Mouse (Mus musculus) hindbrain, postnatal 0 days (tissue): ENCODE data around the gene Wdr17. TPM values are rescaled to one million over a fixed set of nuclear protein-coding genes. Genes with fewer than 3 reads are reported as not detected.

Source experiments
- ATAC-seq: fragments of 200-750 bp; cut with Nextera tagmentation; 2 replicates; pipeline ENCODE4 v1.8.0; 2017; ENCODE audit warnings: mild to moderate bottlenecking, moderate TSS enrichment, moderate library complexity
- DNase-seq: peaks from one replicate; pipeline ENCODE4 v3.0.0-alpha.2; 2015; ENCODE audit warnings: low spot score
- H3K27ac ChIP-seq: fragments of 300-500 bp; sonication (generic); 2 replicates; pipeline ENCODE4 v1.5.1; 2014; ENCODE audit warnings: mild to moderate bottlenecking
- H3K27me3 ChIP-seq: fragments of 300-500 bp; sonication (generic); 2 replicates; pipeline ENCODE4 v1.6.1; 2014; ENCODE audit warnings: low read length, mixed read lengths; ENCODE audit not compliant: insufficient read depth
- H3K36me3 ChIP-seq: fragments of 300-500 bp; sonication (generic); 2 replicates; pipeline ENCODE4 v1.6.1; 2014; ENCODE audit warnings: low read length, mixed read lengths; ENCODE audit not compliant: insufficient read depth
- H3K4me1 ChIP-seq: fragments of 300-500 bp; sonication (generic); 2 replicates; pipeline ENCODE4 v1.6.1; 2014; ENCODE audit warnings: antibody characterized with exemption, low read length, mixed read lengths; ENCODE audit not compliant: insufficient read depth
- H3K4me2 ChIP-seq: fragments of 300-500 bp; sonication (generic); 2 replicates; pipeline ENCODE4 v1.6.1; 2014; ENCODE audit warnings: low read depth, mild to moderate bottlenecking, low read length, moderate library complexity, mixed read lengths
- H3K4me3 ChIP-seq: fragments of 300-500 bp; sonication (generic); 2 replicates; pipeline ENCODE4 v1.5.1; 2014; ENCODE audit warnings: low read length
- H3K9ac ChIP-seq: fragments of 300-500 bp; sonication (generic); replicated peaks from 2 replicates; pipeline ENCODE4 v1.6.1; 2014; ENCODE audit warnings: mild to moderate bottlenecking, low read length, moderate library complexity, mixed read lengths
- H3K9me3 ChIP-seq: fragments of 300-500 bp; sonication (generic); 2 replicates; pipeline ENCODE4 v1.6.1; 2016; ENCODE audit warnings: low read length, mixed read lengths
- CTCF ChIP-seq: IDR thresholded peaks from 2 replicates; pipeline ENCODE4 v1.5.1; 2016; ENCODE audit warnings: antibody characterized with exemption, control low read depth, low read depth
- WGBS: fragments of 180-500 bp; shearing (Covaris S2); extraction: QIAGEN DNeasy Blood & Tissue Kit; methylation state at CpG from one replicate; pipeline ENCODE4 v1.1.7; 2014; 5-methylcytosine and 5-hydroxymethylcytosine counted together
- polyA plus RNA-seq: library from polyadenylated mRNA; unstranded; fragments of >200 nt; fragmentation: Nextera tagmentation; extraction: Ambion mirVana; gene quantifications from 2 replicates; pipeline ENCODE4 v1.2.1, GENCODE M21; 2015
- total RNA-seq: library from RNA; depleted of rRNA; stranded (reverse); fragments of >200 nt; gene quantifications from 2 replicates; pipeline ENCODE4 v1.2.3, GENCODE M21; 2014

The Wdr17 gene
- total and polyA plus RNA-seq, 2 experiments from 2014 or later, result 9.1 to 11.7 TPM

GRCm38 (mm10) chr8:54792699-54793061 is 94.3 kb downstream of the Wdr17 start:
- no peak for TF ChIP-seq CTCF
- H3K9me3 ChIP-seq, result no peaks in the 10 kb centered on the region
- ATAC-seq (no peak), DNase-seq (peak; percentile 15)
- H3K4me3 ChIP-seq, result no peak overlapping the region
- H3K9ac ChIP-seq, result no peak overlapping the region
- H3K4me1 ChIP-seq, result no peaks in the 10 kb centered on the region
- H3K4me2 ChIP-seq, result no peak overlapping the region
- no peaks in the 10 kb centered on the region for H3K27me3 ChIP-seq
- H3K36me3 ChIP-seq, result no peaks in the 10 kb centered on the region
- no peak overlapping the region for H3K27ac ChIP-seq
- WGBS, result 56% methylated on average over 2 of the region's 2 CpGs

GRCm38 (mm10) chr8:54791858-54792698 is 94.9 kb downstream of the Wdr17 start:
- no peak overlapping the region for H3K4me3 ChIP-seq
- no peak overlapping the region for H3K27ac ChIP-seq
- H3K27me3 ChIP-seq, result no peaks in the 10 kb centered on the region
- TF ChIP-seq CTCF, result no peak
- ATAC-seq, result peak; percentile 90
- no peak overlapping the region for H3K9ac ChIP-seq
- peak; percentile 41 for DNase-seq
- H3K4me1 ChIP-seq, result no peaks in the 10 kb centered on the region
- H3K9me3 ChIP-seq, result no peaks in the 10 kb centered on the region
- no peak overlapping the region for H3K4me2 ChIP-seq
- 39% methylated on average over 2 of the region's 2 CpGs for WGBS
- H3K36me3 ChIP-seq, result no peaks in the 10 kb centered on the region

- Histone ChIP-seq H3K27ac (peak overlapping the region; percentile 66), H3K9ac (peak overlapping the region; percentile 48), H3K9me3 (no peaks in the 10 kb centered on the region), H3K4me2 (peak overlapping the region; percentile 97), H3K4me1 (no peaks in the 10 kb centered on the region), H3K36me3 (no peaks in the 10 kb centered on the region), H3K4me3 (peak overlapping the region; percentile 43), H3K27me3 (no peaks in the 10 kb centered on the region)
- 6% methylated on average over 16 of the region's 16 CpGs for WGBS
- peak; percentile 83 for DNase-seq
- no peak for TF ChIP-seq CTCF
- ATAC-seq, result peak; percentile 93
These were observed 106.6 kb downstream of the Wdr17 start for GRCm38 (mm10) chr8:54780134-54780942.

- no peaks in the 10 kb centered on the region for H3K9me3 ChIP-seq
- no peaks in the 10 kb centered on the region for H3K36me3 ChIP-seq
- H3K27me3 ChIP-seq, result no peaks in the 10 kb centered on the region
- DNase-seq (peak; percentile 55), ATAC-seq (peak; percentile 61)
- peak overlapping the region; percentile 43 for H3K4me3 ChIP-seq
- H3K4me2 ChIP-seq, result peak overlapping the region; percentile 97
- H3K9ac ChIP-seq, result peak overlapping the region; percentile 48
- peak overlapping the region; percentile 66; the same call in 1 of the 2 replicates for H3K27ac ChIP-seq
- no peaks in the 10 kb centered on the region for H3K4me1 ChIP-seq
- under 1% methylated on average over 23 of the region's 23 CpGs for WGBS
- TF ChIP-seq CTCF, result no peak
These were observed 107.5 kb downstream of the Wdr17 start for GRCm38 (mm10) chr8:54779317-54780133.

GRCm38 (mm10) chr8:54777012-54777411 is 110.0 kb downstream of the Wdr17 start:
- H3K9ac ChIP-seq, result no peak overlapping the region
- H3K27ac ChIP-seq, result no peak overlapping the region
- no peak overlapping the region for H3K4me2 ChIP-seq
- no peaks in the 10 kb centered on the region for H3K36me3 ChIP-seq
- H3K4me3 ChIP-seq, result no peak overlapping the region
- no peaks in the 10 kb centered on the region for H3K4me1 ChIP-seq
- ATAC-seq (no peak), DNase-seq (no peak)
- no peaks in the 10 kb centered on the region for H3K27me3 ChIP-seq
- H3K9me3 ChIP-seq, result no peaks in the 10 kb centered on the region
- TF ChIP-seq CTCF, result no peak

GRCm38 (mm10) chr8:54776241-54776640 is 110.7 kb downstream of the Wdr17 start:
- no peak for TF ChIP-seq CTCF
- no peak overlapping the region for H3K4me3 ChIP-seq
- H3K27me3 ChIP-seq, result no peaks in the 10 kb centered on the region
- H3K4me2 ChIP-seq, result no peak overlapping the region
- H3K27ac ChIP-seq, result no peak overlapping the region
- no peaks in the 10 kb centered on the region for H3K36me3 ChIP-seq
- DNase-seq, result no peak
- no peaks in the 10 kb centered on the region for H3K9me3 ChIP-seq
- H3K9ac ChIP-seq, result no peak overlapping the region
- no peak for ATAC-seq
- no peaks in the 10 kb centered on the region for H3K4me1 ChIP-seq
